Mouse (Mus musculus): ENCODE data around the gene Pamr1. TPM values are rescaled to one million over a fixed set of nuclear protein-coding genes. Genes with fewer than 3 reads are reported as not detected.

The Pamr1 gene
- polyA plus RNA-seq, 1 experiment from 2014 or later = 1.6 TPM

DNA sequence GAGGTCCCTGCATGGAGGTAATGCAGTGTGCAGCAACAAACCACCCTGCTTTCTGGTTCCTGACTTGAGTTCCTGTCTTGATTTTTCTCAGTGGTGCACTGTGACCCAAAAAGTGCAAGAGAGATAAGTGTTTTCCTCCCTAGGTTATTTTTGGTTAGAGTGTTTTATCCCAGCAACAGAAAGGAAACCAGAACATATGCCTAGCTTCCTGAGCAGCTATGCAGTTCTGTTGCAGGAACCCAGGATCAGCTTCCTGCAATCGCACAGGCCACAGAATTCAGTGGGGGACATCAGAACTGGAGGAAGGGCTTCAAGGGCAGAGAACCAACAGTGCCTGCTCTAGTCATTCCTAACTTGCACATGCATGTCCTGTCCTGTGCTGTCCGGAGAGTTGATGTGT lies 66.8 kb downstream of the Pamr1 start:
- DNase-seq (ENCODE audit: low spot score) = no peak
- Histone ChIP-seq H3K4me1 (ENCODE audit: control insufficient read depth, insufficient read depth, low read length) (no peaks in the 10 kb centered on the region), H3K9ac (replicated peaks; ENCODE audit: low read length) (no peak overlapping the region), H3K9me3 (replicated peaks; ENCODE audit: control insufficient read depth, low read length) (no peaks in the 10 kb centered on the region), H3K27ac (replicated peaks; ENCODE audit: low read depth, low read length) (no peak overlapping the region), H3K36me3 (replicated peaks; ENCODE audit: control insufficient read depth, insufficient read depth, low read depth, low read length) (no peaks in the 10 kb centered on the region), H3K27me3 (ENCODE audit: control insufficient read depth, insufficient read depth, low read length) (no peaks in the 10 kb centered on the region), H3K4me3 (ENCODE audit: low read depth, low read length) (no peak overlapping the region), H3K4me2 (ENCODE audit: low read depth, low read length) (no peak overlapping the region)
- 61% methylated on average over 2 of the region's 2 CpGs for WGBS
- ATAC-seq (replicated peaks; ENCODE audit: insufficient number of reproducible peaks, low FRiP score, low TSS enrichment, low read depth) = no peak

DNA sequence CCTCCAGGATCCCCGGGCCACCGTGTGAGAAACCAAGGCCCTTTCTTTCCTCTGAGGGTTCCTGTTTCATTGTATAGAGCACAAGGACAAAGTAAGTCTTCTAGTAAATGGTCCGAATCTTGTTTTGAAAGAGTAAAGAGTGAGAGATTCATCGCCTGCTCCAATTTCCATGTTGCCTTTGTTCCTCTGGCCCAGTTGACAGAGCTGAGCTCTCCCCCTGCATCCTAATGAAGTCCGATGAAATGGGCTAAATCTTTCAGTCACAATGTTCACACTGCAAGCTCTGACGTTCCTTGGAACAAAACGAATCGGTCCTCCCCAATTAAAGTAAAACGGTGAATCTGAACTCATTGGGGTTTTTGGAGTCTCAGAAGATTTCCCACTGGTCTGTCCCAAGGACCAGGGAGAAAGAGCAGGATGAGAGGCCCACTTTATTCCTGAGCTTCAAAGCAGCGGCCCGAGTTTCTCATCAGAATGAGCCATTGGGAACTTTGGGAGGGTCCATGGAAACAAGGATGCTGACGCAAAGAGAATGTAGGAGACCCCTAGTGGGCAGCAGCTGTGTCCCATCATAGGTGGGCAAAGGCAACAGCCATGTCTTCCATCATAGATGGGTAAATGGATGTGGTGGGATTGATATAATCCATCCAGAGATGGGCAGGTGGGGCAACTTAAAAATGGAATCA lies 71.1 kb downstream of the Pamr1 start:
- DNase-seq (ENCODE audit: low spot score) (no peak), ATAC-seq (replicated peaks; ENCODE audit: insufficient number of reproducible peaks, low FRiP score, low TSS enrichment, low read depth) (no peak)
- H3K36me3 ChIP-seq (replicated peaks; ENCODE audit: control insufficient read depth, insufficient read depth, low read depth, low read length) = no peaks in the 10 kb centered on the region
- no peaks in the 10 kb centered on the region for H3K4me1 ChIP-seq (ENCODE audit: control insufficient read depth, insufficient read depth, low read length)
- no peaks in the 10 kb centered on the region for H3K27me3 ChIP-seq (ENCODE audit: control insufficient read depth, insufficient read depth, low read length)
- H3K9me3 ChIP-seq (replicated peaks; ENCODE audit: control insufficient read depth, low read length) = no peaks in the 10 kb centered on the region
- H3K4me2 ChIP-seq (ENCODE audit: low read depth, low read length) = no peak overlapping the region
- 81% methylated on average over 12 of the region's 12 CpGs for WGBS
- no peak overlapping the region for H3K27ac ChIP-seq (replicated peaks; ENCODE audit: low read depth, low read length)
- no peak overlapping the region for H3K9ac ChIP-seq (replicated peaks; ENCODE audit: low read length)
- H3K4me3 ChIP-seq (ENCODE audit: low read depth, low read length) = no peak overlapping the region

DNA sequence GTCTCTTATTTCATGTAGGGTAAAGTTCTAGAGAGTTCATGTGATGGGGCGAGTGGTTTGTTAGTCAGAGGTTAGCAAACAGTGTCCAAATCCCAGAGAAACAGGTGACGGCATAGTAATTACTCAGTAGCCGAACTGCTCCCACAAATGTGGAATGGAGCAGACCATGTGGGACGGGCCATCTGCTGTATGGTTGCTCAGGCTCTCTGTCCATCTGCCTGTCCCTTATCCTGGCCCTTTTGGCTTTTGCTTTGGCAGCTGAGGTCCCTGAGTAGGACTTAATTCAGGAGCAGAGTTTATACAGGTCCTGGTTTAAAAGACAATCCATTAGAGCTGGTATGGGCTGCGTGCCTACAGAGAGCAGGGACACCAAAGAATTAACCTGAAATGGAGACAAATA lies 72.4 kb downstream of the Pamr1 start:
- 88% methylated on average over 5 of the region's 5 CpGs for WGBS
- no peak overlapping the region for H3K27ac ChIP-seq (replicated peaks; ENCODE audit: low read depth, low read length)
- H3K4me2 ChIP-seq (ENCODE audit: low read depth, low read length) = no peak overlapping the region
- H3K4me1 ChIP-seq (ENCODE audit: control insufficient read depth, insufficient read depth, low read length) = no peaks in the 10 kb centered on the region
- ATAC-seq (replicated peaks; ENCODE audit: insufficient number of reproducible peaks, low FRiP score, low TSS enrichment, low read depth) (no peak), DNase-seq (ENCODE audit: low spot score) (no peak)
- no peaks in the 10 kb centered on the region for H3K36me3 ChIP-seq (replicated peaks; ENCODE audit: control insufficient read depth, insufficient read depth, low read depth, low read length)
- no peaks in the 10 kb centered on the region for H3K9me3 ChIP-seq (replicated peaks; ENCODE audit: control insufficient read depth, low read length)
- H3K9ac ChIP-seq (replicated peaks; ENCODE audit: low read length) = no peak overlapping the region
- H3K4me3 ChIP-seq (ENCODE audit: low read depth, low read length) = no peak overlapping the region
- H3K27me3 ChIP-seq (ENCODE audit: control insufficient read depth, insufficient read depth, low read length) = no peaks in the 10 kb centered on the region

DNA sequence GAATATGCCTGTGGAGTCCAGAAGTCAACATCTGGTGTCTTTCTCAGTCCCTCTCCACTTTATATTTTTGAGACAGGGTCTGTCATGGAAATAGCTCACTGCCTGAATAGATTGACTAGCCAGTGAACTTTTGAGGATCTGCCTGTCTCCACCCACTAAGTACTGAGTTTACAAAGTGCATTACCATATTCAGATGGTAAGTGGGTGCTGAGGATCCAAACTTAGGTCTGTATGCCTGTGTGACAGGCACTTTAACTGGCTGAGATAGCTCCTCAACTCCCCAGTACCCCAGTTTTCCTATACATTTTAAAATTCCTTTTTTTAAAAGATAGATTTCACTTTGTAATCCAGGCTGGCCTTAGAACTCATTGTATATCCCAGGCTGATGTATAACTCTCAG lies 73.1 kb downstream of the Pamr1 start:
- Histone ChIP-seq H3K4me2 (ENCODE audit: low read depth, low read length) (no peak overlapping the region), H3K27ac (replicated peaks; ENCODE audit: low read depth, low read length) (no peak overlapping the region), H3K36me3 (replicated peaks; ENCODE audit: control insufficient read depth, insufficient read depth, low read depth, low read length) (no peaks in the 10 kb centered on the region), H3K9me3 (replicated peaks; ENCODE audit: control insufficient read depth, low read length) (no peaks in the 10 kb centered on the region), H3K4me1 (ENCODE audit: control insufficient read depth, insufficient read depth, low read length) (no peaks in the 10 kb centered on the region), H3K4me3 (ENCODE audit: low read depth, low read length) (no peak overlapping the region), H3K27me3 (ENCODE audit: control insufficient read depth, insufficient read depth, low read length) (no peaks in the 10 kb centered on the region), H3K9ac (replicated peaks; ENCODE audit: low read length) (no peak overlapping the region)
- ATAC-seq (replicated peaks; ENCODE audit: insufficient number of reproducible peaks, low FRiP score, low TSS enrichment, low read depth) (no peak), DNase-seq (ENCODE audit: low spot score) (no peak)

DNA sequence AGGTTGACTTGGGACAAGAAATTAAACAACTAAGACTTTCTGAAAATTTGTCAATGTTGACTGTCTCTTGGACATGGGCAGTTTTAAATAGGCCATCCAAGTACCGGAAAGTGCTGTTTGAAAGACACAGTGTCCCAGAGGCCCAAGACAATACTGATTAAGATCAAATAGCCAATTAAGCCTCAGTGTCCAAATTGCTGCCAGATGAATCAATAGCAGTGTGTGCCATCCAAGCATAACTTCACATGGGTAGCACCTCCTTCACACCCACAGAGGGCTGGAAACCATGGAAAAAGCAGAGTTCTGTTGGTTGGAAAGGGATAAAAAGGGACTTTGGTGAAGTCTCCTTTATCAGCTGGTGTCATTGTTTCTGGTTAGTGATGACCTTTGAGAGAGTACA lies 74.7 kb downstream of the Pamr1 start:
- 34% methylated on average over 1 of the region's 1 CpGs for WGBS
- Histone ChIP-seq H3K9me3 (replicated peaks; ENCODE audit: control insufficient read depth, low read length) (no peaks in the 10 kb centered on the region), H3K4me3 (ENCODE audit: low read depth, low read length) (no peak overlapping the region), H3K36me3 (replicated peaks; ENCODE audit: control insufficient read depth, insufficient read depth, low read depth, low read length) (no peaks in the 10 kb centered on the region), H3K27ac (replicated peaks; ENCODE audit: low read depth, low read length) (no peak overlapping the region), H3K9ac (replicated peaks; ENCODE audit: low read length) (no peak overlapping the region), H3K4me1 (ENCODE audit: control insufficient read depth, insufficient read depth, low read length) (no peaks in the 10 kb centered on the region), H3K4me2 (ENCODE audit: low read depth, low read length) (no peak overlapping the region), H3K27me3 (ENCODE audit: control insufficient read depth, insufficient read depth, low read length) (no peaks in the 10 kb centered on the region)
- DNase-seq (ENCODE audit: low spot score) = no peak
- no peak for ATAC-seq (replicated peaks; ENCODE audit: insufficient number of reproducible peaks, low FRiP score, low TSS enrichment, low read depth)

DNA sequence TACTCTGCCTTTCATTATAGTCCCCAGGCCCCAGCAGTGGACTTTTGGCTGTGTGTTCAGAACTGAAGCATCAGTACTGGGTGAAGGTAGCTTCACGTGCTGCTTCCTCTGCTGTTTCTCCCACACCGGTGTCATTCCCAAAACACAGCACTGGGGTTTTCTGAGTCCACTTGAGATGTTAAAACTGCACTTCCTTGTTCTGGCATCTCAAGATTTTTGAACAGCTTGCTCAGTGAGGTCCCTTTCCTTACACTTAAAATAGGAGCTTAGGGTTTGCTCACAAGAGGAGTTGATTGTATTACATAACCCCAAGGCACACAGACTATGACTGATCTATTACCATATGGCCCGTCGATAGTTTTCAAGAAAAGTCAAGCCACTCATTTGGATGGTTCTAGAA lies 82.5 kb downstream of the Pamr1 start:
- no peak overlapping the region for H3K4me2 ChIP-seq (ENCODE audit: low read depth, low read length)
- DNase-seq (ENCODE audit: low spot score) (no peak), ATAC-seq (replicated peaks; ENCODE audit: insufficient number of reproducible peaks, low FRiP score, low TSS enrichment, low read depth) (no peak)
- no peak overlapping the region for H3K9ac ChIP-seq (replicated peaks; ENCODE audit: low read length)
- H3K27me3 ChIP-seq (ENCODE audit: control insufficient read depth, insufficient read depth, low read length) = no peaks in the 10 kb centered on the region
- H3K4me1 ChIP-seq (ENCODE audit: control insufficient read depth, insufficient read depth, low read length) = no peaks in the 10 kb centered on the region
- H3K4me3 ChIP-seq (ENCODE audit: low read depth, low read length) = no peak overlapping the region
- H3K9me3 ChIP-seq (replicated peaks; ENCODE audit: control insufficient read depth, low read length) = no peaks in the 10 kb centered on the region
- H3K27ac ChIP-seq (replicated peaks; ENCODE audit: low read depth, low read length) = no peak overlapping the region
- 90% methylated on average over 4 of the region's 4 CpGs for WGBS
- no peaks in the 10 kb centered on the region for H3K36me3 ChIP-seq (replicated peaks; ENCODE audit: control insufficient read depth, insufficient read depth, low read depth, low read length)

DNA sequence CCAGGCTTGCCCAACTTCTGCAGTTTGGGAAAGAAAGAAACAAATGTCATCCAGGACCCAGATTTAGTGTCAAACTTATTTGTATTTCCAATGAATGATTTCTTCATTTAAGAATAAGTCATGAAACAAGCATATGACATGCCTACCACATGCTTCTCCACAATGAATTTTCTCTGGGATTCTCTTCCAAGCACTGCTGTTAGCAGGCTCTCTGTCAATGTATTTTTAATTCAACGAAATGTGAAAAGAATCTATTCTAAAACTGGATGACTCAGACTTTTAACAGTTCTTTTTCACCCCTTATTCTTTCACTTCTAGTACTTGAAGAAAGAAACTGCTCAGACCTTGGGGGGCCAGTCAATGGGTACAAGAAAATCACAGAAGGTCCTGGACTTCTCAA lies 84.2 kb downstream of the Pamr1 start:
- no peak for ATAC-seq (replicated peaks; ENCODE audit: insufficient number of reproducible peaks, low FRiP score, low TSS enrichment, low read depth)
- H3K4me3 ChIP-seq (ENCODE audit: low read depth, low read length) = no peak overlapping the region

DNA sequence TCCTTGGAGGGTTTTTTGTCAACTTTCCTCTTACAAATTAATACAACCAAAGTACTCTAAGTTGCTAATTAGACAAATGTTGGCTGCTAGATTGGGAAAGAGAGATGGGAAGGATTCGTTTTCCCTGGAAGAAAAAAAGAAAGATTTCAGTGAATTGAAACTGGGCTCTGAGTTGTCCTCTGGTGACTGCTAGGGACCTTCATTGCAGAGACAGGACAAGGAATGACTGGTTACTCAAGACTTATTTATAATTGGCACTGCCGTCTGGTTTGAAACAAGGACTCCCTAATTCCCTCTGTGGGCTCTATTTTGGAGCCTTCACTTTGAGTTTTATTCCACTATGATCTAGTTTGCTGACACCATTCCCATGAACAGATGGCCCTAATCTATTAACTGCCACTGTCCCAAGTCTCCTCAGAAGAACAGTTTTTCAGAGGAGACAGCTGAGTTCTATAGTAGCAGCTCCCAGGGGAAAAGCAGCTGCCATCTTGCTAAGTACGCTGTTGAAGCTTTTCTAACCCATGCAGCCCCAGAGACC lies 85.8 kb downstream of the Pamr1 start:
- ATAC-seq (replicated peaks; ENCODE audit: insufficient number of reproducible peaks, low FRiP score, low TSS enrichment, low read depth) (no peak), DNase-seq (ENCODE audit: low spot score) (no peak)
- H3K36me3 ChIP-seq (replicated peaks; ENCODE audit: control insufficient read depth, insufficient read depth, low read depth, low read length) = no peaks in the 10 kb centered on the region

More for the DNA sequence above, 84.2 kb downstream of the Pamr1 start:
- H3K36me3 ChIP-seq (replicated peaks; ENCODE audit: control insufficient read depth, insufficient read depth, low read depth, low read length) = no peaks in the 10 kb centered on the region
- DNase-seq (ENCODE audit: low spot score) = no peak
- 90% methylated on average over 1 of the region's 1 CpGs for WGBS
- H3K4me2 ChIP-seq (ENCODE audit: low read depth, low read length) = no peak overlapping the region
- H3K27me3 ChIP-seq (ENCODE audit: control insufficient read depth, insufficient read depth, low read length) = no peaks in the 10 kb centered on the region
- H3K4me1 ChIP-seq (ENCODE audit: control insufficient read depth, insufficient read depth, low read length) = no peaks in the 10 kb centered on the region
- H3K9ac ChIP-seq (replicated peaks; ENCODE audit: low read length) = no peak overlapping the region
- H3K27ac ChIP-seq (replicated peaks; ENCODE audit: low read depth, low read length) = no peak overlapping the region
- H3K9me3 ChIP-seq (replicated peaks; ENCODE audit: control insufficient read depth, low read length) = no peaks in the 10 kb centered on the region

More for the DNA sequence above, 85.8 kb downstream of the Pamr1 start:
- no peak overlapping the region for H3K9ac ChIP-seq (replicated peaks; ENCODE audit: low read length)
- no peak overlapping the region for H3K27ac ChIP-seq (replicated peaks; ENCODE audit: low read depth, low read length)
- H3K4me3 ChIP-seq (ENCODE audit: low read depth, low read length) = no peak overlapping the region
- WGBS = 74% methylated on average over 3 of the region's 3 CpGs
- no peaks in the 10 kb centered on the region for H3K27me3 ChIP-seq (ENCODE audit: control insufficient read depth, insufficient read depth, low read length)
- no peaks in the 10 kb centered on the region for H3K4me1 ChIP-seq (ENCODE audit: control insufficient read depth, insufficient read depth, low read length)
- H3K4me2 ChIP-seq (ENCODE audit: low read depth, low read length) = no peak overlapping the region
- H3K9me3 ChIP-seq (replicated peaks; ENCODE audit: control insufficient read depth, low read length) = no peaks in the 10 kb centered on the region
